Mouse (Mus musculus) gastrocnemius, postnatal 10 days (tissue): ENCODE data around the gene Asb9. TPM values are rescaled to one million over a fixed set of nuclear protein-coding genes. Genes with fewer than 3 reads are reported as not detected.

Experiments
- DNase-seq: peaks from one replicate; pipeline ENCODE4 v3.0.0; 2021; ENCODE audit warnings: mixed read lengths
- long read RNA-seq, 2 experiments: library from polyadenylated mRNA; stranded (forward); transcript quantifications; one replicate each; pipeline ENCODE4 v2.0.0; 2021
- total RNA-seq, 2 experiments: library from RNA; stranded (reverse); gene quantifications; 2 replicates each; pipeline ENCODE4 v1.2.3; 2021

Asb9 gene
- not detected for total RNA-seq
- long read RNA-seq, experiment 1 = 0 reads
- long read RNA-seq, experiment 2 = 0 reads

- DNase-seq = no peak
Observed at GRCm38 (mm10) chrX:164505709-164506498, at the start of gene Asb9. Gene Asb9, plus strand, starts transcription at chrX:164506327.

- DNase-seq = no peak
Observed at GRCm38 (mm10) chrX:164459205-164459878, 46.8 kb upstream of the Asb9 start.

- DNase-seq = no peak
Observed at GRCm38 (mm10) chrX:164502258-164502657, 3.9 kb upstream of the Asb9 start.

- DNase-seq = no peak
Observed at GRCm38 (mm10) chrX:164507068-164507467, 941 bp downstream of the Asb9 start.

GRCm38 (mm10) chrX:164508728-164509127, 2.6 kb downstream of the Asb9 start:
- DNase-seq = no peak

- DNase-seq = no peak
Observed at GRCm38 (mm10) chrX:164522138-164522537, 16.0 kb downstream of the Asb9 start.

- DNase-seq = no peak
Observed at GRCm38 (mm10) chrX:164526566-164526965, 20.4 kb downstream of the Asb9 start.

- DNase-seq = no peak
Observed at GRCm38 (mm10) chrX:164541436-164542317, 35.5 kb downstream of the Asb9 start.

- no peak for DNase-seq
Observed at GRCm38 (mm10) chrX:164570195-164570594, 64.1 kb downstream of the Asb9 start.

GRCm38 (mm10) chrX:164576967-164577366, 70.8 kb downstream of the Asb9 start:
- DNase-seq = no peak

Other genes starting within 250 kb of the Asb9 start
- gene Bmx, start 248.1 kb upstream of the Asb9 start, total RNA-seq = under 1 TPM; 0.75 to 0.86 TPM
- gene Pir, start 237.0 kb upstream of the Asb9 start, total RNA-seq = 1 to 10 TPM; 2.6 to 2.7 TPM
- gene Vegfd, start 132.9 kb upstream of the Asb9 start, total RNA-seq = 1 to 10 TPM; 2.1 to 3.3 TPM
- 1 to 10 TPM; 1.9 to 3.0 TPM for gene Piga, start 86.5 kb upstream of the Asb9 start, total RNA-seq
- gene Asb11, start 69.3 kb upstream of the Asb9 start, total RNA-seq = 10 to 100 TPM in 1 of 2 experiments, 1 to 10 TPM in 1; 9.3 to 17.8 TPM